Mouse (Mus musculus): ENCODE data around the gene Eif2ak4. TPM values are rescaled to one million over a fixed set of nuclear protein-coding genes. Genes with fewer than 3 reads are reported as not detected.

Eif2ak4 gene
- polyA plus RNA-seq (2014; fragmentation: Nextera tagmentation; extraction: Ambion mirVana) = 14.0 and 14.5 TPM in 2 replicates

- Histone ChIP-seq H3K4me2 (ENCODE audit: low read depth, low read length, severe bottlenecking) (peak within 1 kb of the TSS; percentile 72), H3K27me3 (ENCODE audit: control insufficient read depth, insufficient read depth, low read length) (no peaks in the 10 kb centered on the region), H3K9me3 (ENCODE audit: control insufficient read depth, low read length) (no peaks in the 10 kb centered on the region), H3K9ac (ENCODE audit: low read length) (peak within 1 kb of the TSS; percentile 87), H3K4me3 (ENCODE audit: low read depth, low read length) (peak within 1 kb of the TSS; percentile 68), H3K27ac (ENCODE audit: low read depth, low read length) (peak within 1 kb of the TSS; percentile 74), H3K4me1 (replicated peaks; ENCODE audit: control insufficient read depth, insufficient read depth, low read length) (no peaks in the 10 kb centered on the region), H3K36me3 (ENCODE audit: control insufficient read depth, insufficient read depth, low read length) (no peaks in the 10 kb centered on the region)
- WGBS = 1% methylated on average over 61 of the region's 61 CpGs
- ATAC-seq (replicated peaks; ENCODE audit: low FRiP score) (peak; percentile 98), DNase-seq (ENCODE audit: low spot score) (peak; percentile 99)
Observed at GRCm38 (mm10) chr2:118388341-118389335, at the start of gene Eif2ak4. Gene Eif2ak4, plus strand, starts transcription at chr2:118388618.

DNA sequence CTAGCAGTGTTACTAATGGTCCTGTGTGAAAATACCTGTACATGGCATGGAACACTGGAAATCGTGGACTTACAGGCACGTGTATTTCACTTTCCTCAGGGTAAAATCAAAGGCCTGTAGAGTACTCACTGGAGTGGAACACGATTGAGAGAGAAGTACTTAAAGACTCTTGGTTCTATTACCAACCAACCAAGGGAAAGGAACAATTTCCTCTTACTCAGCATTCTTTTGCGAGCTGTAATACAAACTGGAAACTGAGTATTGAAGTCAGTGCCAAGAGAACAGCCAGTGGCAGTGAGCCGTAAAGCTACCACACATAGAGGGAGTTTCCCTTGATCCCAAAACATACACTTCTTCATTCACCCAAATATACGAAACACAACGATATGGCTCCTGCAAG lies 47.1 kb upstream of the Eif2ak4 start:
- Histone ChIP-seq H3K4me1 (replicated peaks; ENCODE audit: control insufficient read depth, insufficient read depth, low read length) (peaks cover 4% of the 10 kb centered on the region; the same call in 1 of the 2 replicates), H3K4me2 (ENCODE audit: low read depth, low read length, severe bottlenecking) (no peak overlapping the region), H3K27me3 (ENCODE audit: control insufficient read depth, insufficient read depth, low read length) (no peaks in the 10 kb centered on the region), H3K36me3 (ENCODE audit: control insufficient read depth, insufficient read depth, low read length) (no peaks in the 10 kb centered on the region), H3K4me3 (ENCODE audit: low read depth, low read length) (no peak overlapping the region), H3K9ac (ENCODE audit: low read length) (no peak overlapping the region), H3K27ac (ENCODE audit: low read depth, low read length) (no peak overlapping the region), H3K9me3 (ENCODE audit: control insufficient read depth, low read length) (no peaks in the 10 kb centered on the region)
- ATAC-seq (replicated peaks; ENCODE audit: low FRiP score) = no peak
- 85% methylated on average over 7 of the region's 7 CpGs for WGBS
- DNase-seq (ENCODE audit: low spot score) = no peak

DNA sequence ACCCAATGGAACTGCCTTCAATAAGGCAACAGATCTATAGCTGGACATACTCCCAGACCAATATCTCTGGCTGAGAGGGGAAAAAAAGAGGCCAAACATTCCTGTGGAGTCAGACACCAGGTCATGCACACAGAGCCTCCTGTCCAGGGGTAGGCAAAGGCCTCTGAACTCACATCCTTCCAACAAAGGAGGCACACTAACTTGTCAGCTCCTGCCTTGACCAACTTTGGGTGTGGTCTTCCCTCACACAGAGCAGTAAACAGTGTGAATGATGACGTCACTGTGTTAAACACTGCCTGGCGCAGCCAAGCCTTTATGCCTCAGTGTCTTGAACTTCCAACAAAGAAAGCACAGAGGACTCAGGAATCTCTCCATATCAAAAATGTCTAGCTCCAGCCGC lies 44.5 kb upstream of the Eif2ak4 start:
- 75% methylated on average over 3 of the region's 3 CpGs for WGBS
- no peak for ATAC-seq (replicated peaks; ENCODE audit: low FRiP score)

GRCm38 (mm10) chr2:118345535-118345934 lies 42.9 kb upstream of the Eif2ak4 start:
- ATAC-seq (replicated peaks; ENCODE audit: low FRiP score) (no peak), DNase-seq (ENCODE audit: low spot score) (no peak)
- Histone ChIP-seq H3K9me3 (ENCODE audit: control insufficient read depth, low read length) (no peaks in the 10 kb centered on the region), H3K4me1 (replicated peaks; ENCODE audit: control insufficient read depth, insufficient read depth, low read length) (peaks cover 4% of the 10 kb centered on the region; the same call in 1 of the 2 replicates), H3K27ac (ENCODE audit: low read depth, low read length) (no peak overlapping the region), H3K4me3 (ENCODE audit: low read depth, low read length) (no peak overlapping the region), H3K9ac (ENCODE audit: low read length) (no peak overlapping the region), H3K27me3 (ENCODE audit: control insufficient read depth, insufficient read depth, low read length) (no peaks in the 10 kb centered on the region), H3K4me2 (ENCODE audit: low read depth, low read length, severe bottlenecking) (no peak overlapping the region), H3K36me3 (ENCODE audit: control insufficient read depth, insufficient read depth, low read length) (no peaks in the 10 kb centered on the region)
- WGBS = 24% methylated on average over 1 of the region's 1 CpGs

More for the DNA sequence above, 44.5 kb upstream of the Eif2ak4 start:
- no peak overlapping the region for H3K4me3 ChIP-seq (ENCODE audit: low read depth, low read length)
- H3K36me3 ChIP-seq (ENCODE audit: control insufficient read depth, insufficient read depth, low read length) = no peaks in the 10 kb centered on the region
- H3K4me2 ChIP-seq (ENCODE audit: low read depth, low read length, severe bottlenecking) = no peak overlapping the region
- H3K9ac ChIP-seq (ENCODE audit: low read length) = no peak overlapping the region
- no peaks in the 10 kb centered on the region for H3K9me3 ChIP-seq (ENCODE audit: control insufficient read depth, low read length)
- peaks cover 4% of the 10 kb centered on the region; the same call in 1 of the 2 replicates for H3K4me1 ChIP-seq (replicated peaks; ENCODE audit: control insufficient read depth, insufficient read depth, low read length)
- H3K27me3 ChIP-seq (ENCODE audit: control insufficient read depth, insufficient read depth, low read length) = no peaks in the 10 kb centered on the region
- no peak for DNase-seq (ENCODE audit: low spot score)
- H3K27ac ChIP-seq (ENCODE audit: low read depth, low read length) = no peak overlapping the region

DNA sequence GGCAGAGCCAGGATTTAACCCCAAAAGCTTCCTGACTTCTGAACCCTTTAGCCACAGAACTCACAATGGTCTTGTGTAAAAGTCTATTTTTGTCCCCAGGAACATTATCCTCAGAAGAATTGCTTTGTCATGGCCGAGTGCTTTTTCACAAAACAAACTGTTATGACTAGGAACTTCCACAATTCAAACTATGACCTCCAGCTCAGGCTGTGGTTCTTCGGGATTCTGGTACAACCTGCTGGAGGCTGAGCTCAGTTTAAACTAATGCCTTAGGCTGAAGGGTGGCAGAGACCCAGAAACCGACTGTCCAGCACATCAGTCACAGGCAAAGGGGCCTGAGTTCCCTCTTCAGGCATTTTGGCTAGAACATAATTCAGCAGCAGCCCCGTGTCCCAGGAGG lies 34.9 kb upstream of the Eif2ak4 start:
- DNase-seq (ENCODE audit: low spot score) (no peak), ATAC-seq (replicated peaks; ENCODE audit: low FRiP score) (no peak)
- Histone ChIP-seq H3K9ac (ENCODE audit: low read length) (no peak overlapping the region), H3K36me3 (ENCODE audit: control insufficient read depth, insufficient read depth, low read length) (no peaks in the 10 kb centered on the region), H3K27me3 (ENCODE audit: control insufficient read depth, insufficient read depth, low read length) (no peaks in the 10 kb centered on the region), H3K4me2 (ENCODE audit: low read depth, low read length, severe bottlenecking) (no peak overlapping the region), H3K9me3 (ENCODE audit: control insufficient read depth, low read length) (no peaks in the 10 kb centered on the region), H3K4me1 (replicated peaks; ENCODE audit: control insufficient read depth, insufficient read depth, low read length) (no peaks in the 10 kb centered on the region; the same call in none of the 2 replicates), H3K4me3 (ENCODE audit: low read depth, low read length) (no peak overlapping the region), H3K27ac (ENCODE audit: low read depth, low read length) (no peak overlapping the region)
- 38% methylated on average over 4 of the region's 4 CpGs for WGBS

DNA sequence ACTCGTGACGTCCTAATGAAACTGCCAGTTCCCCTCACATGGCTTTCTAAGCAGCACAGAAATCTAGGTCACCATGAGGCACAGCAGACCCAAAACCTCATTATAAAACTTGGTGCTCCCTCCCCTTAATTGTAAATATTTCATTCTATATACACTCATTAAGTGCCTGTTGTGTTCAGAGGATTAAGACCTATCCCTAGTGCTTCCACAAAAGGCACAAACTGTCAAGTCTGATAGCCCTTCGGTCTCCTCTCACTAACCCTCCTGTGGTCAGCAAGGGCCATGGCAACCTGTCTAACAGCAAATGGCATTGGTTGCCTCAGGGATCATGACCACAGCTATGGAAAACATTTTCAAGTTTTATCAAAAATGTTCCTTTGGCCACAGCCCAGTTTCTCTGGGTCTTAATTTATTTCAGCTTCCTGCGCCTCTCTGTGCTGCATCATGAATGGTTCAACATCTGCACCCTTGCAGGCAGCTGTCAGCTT lies 34.5 kb upstream of the Eif2ak4 start:
- no peak overlapping the region for H3K4me3 ChIP-seq (ENCODE audit: low read depth, low read length)
- H3K9me3 ChIP-seq (ENCODE audit: control insufficient read depth, low read length) = no peaks in the 10 kb centered on the region
- H3K27ac ChIP-seq (ENCODE audit: low read depth, low read length) = no peak overlapping the region
- DNase-seq (ENCODE audit: low spot score) (no peak), ATAC-seq (replicated peaks; ENCODE audit: low FRiP score) (no peak)
- 47% methylated on average over 4 of the region's 4 CpGs for WGBS
- H3K4me2 ChIP-seq (ENCODE audit: low read depth, low read length, severe bottlenecking) = no peak overlapping the region
- H3K36me3 ChIP-seq (ENCODE audit: control insufficient read depth, insufficient read depth, low read length) = no peaks in the 10 kb centered on the region
- no peaks in the 10 kb centered on the region for H3K27me3 ChIP-seq (ENCODE audit: control insufficient read depth, insufficient read depth, low read length)
- H3K4me1 ChIP-seq (replicated peaks; ENCODE audit: control insufficient read depth, insufficient read depth, low read length) = no peaks in the 10 kb centered on the region; the same call in none of the 2 replicates
- no peak overlapping the region for H3K9ac ChIP-seq (ENCODE audit: low read length)

GRCm38 (mm10) chr2:118355138-118355719 lies 33.2 kb upstream of the Eif2ak4 start:
- WGBS = 54% methylated on average over 6 of the region's 6 CpGs
- no peak for ATAC-seq (replicated peaks; ENCODE audit: low FRiP score)
- no peaks in the 10 kb centered on the region; the same call in none of the 2 replicates for H3K4me1 ChIP-seq (replicated peaks; ENCODE audit: control insufficient read depth, insufficient read depth, low read length)

GRCm38 (mm10) chr2:118371841-118372240 lies 16.6 kb upstream of the Eif2ak4 start:
- Histone ChIP-seq H3K4me1 (replicated peaks; ENCODE audit: control insufficient read depth, insufficient read depth, low read length) (peaks cover 14% of the 10 kb centered on the region), H3K4me2 (ENCODE audit: low read depth, low read length, severe bottlenecking) (no peak overlapping the region), H3K4me3 (ENCODE audit: low read depth, low read length) (no peak overlapping the region), H3K27ac (ENCODE audit: low read depth, low read length) (no peak overlapping the region), H3K27me3 (ENCODE audit: control insufficient read depth, insufficient read depth, low read length) (peaks cover 15% of the 10 kb centered on the region), H3K9me3 (ENCODE audit: control insufficient read depth, low read length) (no peaks in the 10 kb centered on the region), H3K9ac (ENCODE audit: low read length) (no peak overlapping the region), H3K36me3 (ENCODE audit: control insufficient read depth, insufficient read depth, low read length) (no peaks in the 10 kb centered on the region)
- WGBS = 76% methylated on average over 1 of the region's 1 CpGs
- DNase-seq (ENCODE audit: low spot score) = no peak
- ATAC-seq (replicated peaks; ENCODE audit: low FRiP score) = no peak

More at GRCm38 (mm10) chr2:118355138-118355719, 33.2 kb upstream of the Eif2ak4 start:
- DNase-seq (ENCODE audit: low spot score) = no peak
- no peaks in the 10 kb centered on the region for H3K36me3 ChIP-seq (ENCODE audit: control insufficient read depth, insufficient read depth, low read length)
- H3K4me3 ChIP-seq (ENCODE audit: low read depth, low read length) = no peak overlapping the region
- no peaks in the 10 kb centered on the region for H3K9me3 ChIP-seq (ENCODE audit: control insufficient read depth, low read length)
- no peak overlapping the region for H3K27ac ChIP-seq (ENCODE audit: low read depth, low read length)
- no peaks in the 10 kb centered on the region for H3K27me3 ChIP-seq (ENCODE audit: control insufficient read depth, insufficient read depth, low read length)
- no peak overlapping the region for H3K9ac ChIP-seq (ENCODE audit: low read length)
- no peak overlapping the region for H3K4me2 ChIP-seq (ENCODE audit: low read depth, low read length, severe bottlenecking)

Measured in forebrain, embryonic 11.5 days (tissue).